Mouse (Mus musculus): ENCODE measurements around the gene Cnst.

DNA sequence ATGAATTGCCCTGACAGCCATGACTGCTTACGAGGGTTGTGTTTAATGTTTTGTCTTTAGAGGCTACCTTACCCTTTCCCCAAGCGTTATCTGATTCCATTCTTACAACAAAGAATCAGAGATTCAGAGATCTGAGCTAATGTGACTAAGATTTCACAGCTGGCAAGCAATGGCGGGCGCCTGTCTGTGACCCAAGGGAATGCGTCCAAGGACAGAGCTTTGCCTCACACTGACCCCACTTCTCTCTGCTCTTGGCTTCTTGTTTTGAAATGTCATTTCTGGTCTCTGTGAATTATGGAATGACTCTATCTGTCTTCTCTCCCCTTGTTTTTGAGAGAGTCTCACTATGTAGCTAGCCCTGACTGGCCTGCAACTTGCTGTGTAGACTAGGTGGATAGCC, 17.8 kb downstream of the Cnst start:
- no peak for TF ChIP-seq CTCF (IDR thresholded peaks at IDR 0.05; ENCODE audit: low read depth)
- TF ChIP-seq EP300 (IDR thresholded peaks at IDR 0.05; ENCODE audit: low read depth) = no peak

Data from liver, embryonic 14.5 days (tissue).